Comparison of ENCODE assay signal across 10 mouse cellular contexts in the genomic region with DNA sequence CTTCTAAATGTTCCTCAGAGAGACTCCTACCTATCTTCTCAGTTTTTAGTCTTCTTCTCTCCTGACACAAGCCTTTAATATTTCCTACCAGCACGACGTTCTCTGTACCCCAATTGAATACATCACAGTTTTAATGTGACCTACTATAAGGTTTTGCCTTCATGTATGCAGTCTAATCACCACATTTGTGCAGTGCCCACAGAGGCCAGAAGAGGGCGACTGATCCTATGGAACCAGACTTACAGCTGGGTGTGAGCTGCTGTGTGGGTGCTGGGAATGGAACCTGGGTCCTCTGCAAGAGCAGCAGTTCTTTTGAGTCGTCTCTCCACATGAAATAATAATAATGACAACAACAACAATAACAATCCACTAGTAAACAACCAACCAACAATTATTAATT. TPM values are rescaled to one million over a fixed set of nuclear protein-coding genes. Genes with fewer than 3 reads are reported as not detected.
A peak's percentile ranks its signal among the peaks of the same experiment; 100 is the strongest.
DNase-seq lines count a peak whose midpoint lies in the region; ATAC-seq and TF ChIP-seq lines count a peak whose summit lies in the region.
"Had no signal": no experiment of that assay in that cellular context is flagged by ENCODE, and none has a peak within 500 bp of the region (broad histone marks: within the 10 kb centered on the region; RNA-seq: fewer than 3 reads in every experiment).

No protein-coding gene starts in this region.

- no peak overlapping the region for H3K4me2 ChIP-seq in intestine, postnatal 0 days (replicated peaks; ENCODE audit: low read depth)
- no peak overlapping the region for H3K4me2 ChIP-seq in intestine, embryonic 15.5 days (replicated peaks)
- H3K4me2 ChIP-seq in midbrain, embryonic 14.5 days (ENCODE audit: low read length), result no peak overlapping the region
- H3K4me2 ChIP-seq: heart, embryonic 13.5 days; liver, embryonic 15.5 days had no signal

- H3K27me3 ChIP-seq in intestine, postnatal 0 days (replicated peaks; ENCODE audit: control insufficient read depth, insufficient read depth, low read length), result no peaks in the 10 kb centered on the region
- H3K27me3 ChIP-seq in intestine, embryonic 15.5 days (replicated peaks), result no peaks in the 10 kb centered on the region
- no peaks in the 10 kb centered on the region for H3K27me3 ChIP-seq in midbrain, embryonic 14.5 days (ENCODE audit: control insufficient read depth, insufficient read depth, low read length)
- H3K27me3 ChIP-seq: heart, embryonic 13.5 days; liver, embryonic 15.5 days had no signal

- H3K36me3 ChIP-seq in intestine, postnatal 0 days (ENCODE audit: control insufficient read depth, insufficient read depth), result no peaks in the 10 kb centered on the region
- no peaks in the 10 kb centered on the region for H3K36me3 ChIP-seq in intestine, embryonic 15.5 days
- H3K36me3 ChIP-seq in midbrain, embryonic 14.5 days (ENCODE audit: control insufficient read depth, insufficient read depth, low read length), result no peaks in the 10 kb centered on the region
- H3K36me3 ChIP-seq: heart, embryonic 13.5 days; liver, embryonic 15.5 days had no signal

- peak; percentile 53 for DNase-seq in B cell, adult 2 months
- peak; percentile 82 for DNase-seq in ZHBTc4 (ENCODE audit: low read depth, low spot score)
- peak; percentile 78 for DNase-seq in midbrain, embryonic 14.5 days
- no peak for DNase-seq in urinary bladder, postnatal 25 days (ENCODE audit: low spot score)
- DNase-seq in urinary bladder, postnatal 14 days (ENCODE audit: low spot score), result no peak
- DNase-seq in left cerebral cortex, adult 11 months (ENCODE audit: low spot score), result no peak

- H3K9ac ChIP-seq in intestine, postnatal 0 days (ENCODE audit: low read depth, low read length), result no peak overlapping the region
- H3K9ac ChIP-seq in intestine, embryonic 15.5 days, result no peak overlapping the region
- H3K9ac ChIP-seq in midbrain, embryonic 14.5 days (replicated peaks; ENCODE audit: low read length), result no peak overlapping the region
- H3K9ac ChIP-seq: heart, embryonic 13.5 days; liver, embryonic 15.5 days had no signal

- peak; percentile 50 for TF ChIP-seq CTCF in intestine, postnatal 0 days (IDR thresholded peaks at IDR 0.05; ENCODE audit: low read depth)

- H3K4me1 ChIP-seq in intestine, postnatal 0 days (replicated peaks; ENCODE audit: control insufficient read depth, insufficient read depth, low read length), result no peaks in the 10 kb centered on the region
- H3K4me1 ChIP-seq in intestine, embryonic 15.5 days (replicated peaks), result no peaks in the 10 kb centered on the region
- no peaks in the 10 kb centered on the region for H3K4me1 ChIP-seq in midbrain, embryonic 14.5 days (ENCODE audit: control insufficient read depth, insufficient read depth, low read length)
- H3K4me1 ChIP-seq: heart, embryonic 13.5 days; liver, embryonic 15.5 days had no signal

- WGBS in intestine, postnatal 0 days, result 65% methylated on average over 4 of the region's 4 CpGs
- 62% methylated on average over 4 of the region's 4 CpGs for WGBS in intestine, embryonic 15.5 days
- 66% methylated on average over 4 of the region's 4 CpGs for WGBS in midbrain, embryonic 14.5 days

- ATAC-seq in intestine, postnatal 0 days, result no peak
- no peak for ATAC-seq in intestine, embryonic 15.5 days
- no peak for ATAC-seq in midbrain, embryonic 14.5 days (ENCODE audit: low FRiP score, low TSS enrichment)

- no peak overlapping the region for H3K27ac ChIP-seq in intestine, postnatal 0 days (ENCODE audit: low read depth, low read length)
- no peak overlapping the region for H3K27ac ChIP-seq in intestine, embryonic 15.5 days
- no peak overlapping the region for H3K27ac ChIP-seq in midbrain, embryonic 14.5 days (replicated peaks; ENCODE audit: low read depth, low read length)
- H3K27ac ChIP-seq: heart, embryonic 13.5 days; liver, embryonic 15.5 days had no signal

- no peaks in the 10 kb centered on the region for H3K9me3 ChIP-seq in intestine, postnatal 0 days (ENCODE audit: control insufficient read depth)
- H3K9me3 ChIP-seq in intestine, embryonic 15.5 days, result no peaks in the 10 kb centered on the region
- no peaks in the 10 kb centered on the region for H3K9me3 ChIP-seq in midbrain, embryonic 14.5 days (ENCODE audit: control insufficient read depth, low read length)
- H3K9me3 ChIP-seq: liver, embryonic 15.5 days had no signal

- no peak overlapping the region for H3K4me3 ChIP-seq in intestine, postnatal 0 days (ENCODE audit: low read depth, low read length)
- no peak overlapping the region for H3K4me3 ChIP-seq in intestine, embryonic 15.5 days (replicated peaks)
- H3K4me3 ChIP-seq in midbrain, embryonic 14.5 days (replicated peaks; ENCODE audit: low read depth, low read length), result no peak overlapping the region
- H3K4me3 ChIP-seq: heart, embryonic 13.5 days; liver, embryonic 15.5 days had no signal

RNA-seq across cellular contexts. Expression of gene Gm3415, which starts 11.1 kb away (rescaled TPM):
- polyA plus RNA-seq in intestine, postnatal 0 days (2015; fragmentation: Nextera tagmentation; extraction: Ambion mirVana), result not detected in 2 replicates
- not detected in 2 replicates for polyA plus RNA-seq in intestine, embryonic 15.5 days (2015; fragmentation: Nextera tagmentation; extraction: Ambion mirVana)
- not detected in 2 replicates for polyA plus RNA-seq in midbrain, embryonic 14.5 days (2014; fragmentation: Nextera tagmentation; extraction: Ambion mirVana)
- polyA plus RNA-seq: heart, embryonic 13.5 days; liver, embryonic 15.5 days had no signal

RNA-seq across cellular contexts. Expression of gene Gpr12, which starts 18.0 kb away (rescaled TPM):
- not detected in 2 replicates for polyA plus RNA-seq in intestine, postnatal 0 days (2015; fragmentation: Nextera tagmentation; extraction: Ambion mirVana)
- polyA plus RNA-seq in intestine, embryonic 15.5 days (2015; fragmentation: Nextera tagmentation; extraction: Ambion mirVana), result not detected in 2 replicates
- 13.4 and 22.6 TPM in 2 replicates for polyA plus RNA-seq in midbrain, embryonic 14.5 days (2014; fragmentation: Nextera tagmentation; extraction: Ambion mirVana)
- polyA plus RNA-seq: heart, embryonic 13.5 days had no signal

RNA-seq across cellular contexts. Expression of gene Gm3409, which starts 29.6 kb away (rescaled TPM):
- not detected in 2 replicates for polyA plus RNA-seq in intestine, postnatal 0 days (2015; fragmentation: Nextera tagmentation; extraction: Ambion mirVana)
- polyA plus RNA-seq in intestine, embryonic 15.5 days (2015; fragmentation: Nextera tagmentation; extraction: Ambion mirVana), result not detected in 2 replicates
- not detected in 2 replicates for polyA plus RNA-seq in midbrain, embryonic 14.5 days (2014; fragmentation: Nextera tagmentation; extraction: Ambion mirVana)
- polyA plus RNA-seq: heart, embryonic 13.5 days; liver, embryonic 15.5 days had no signal

RNA-seq across cellular contexts. Expression of gene Gm3404, which starts 41.5 kb away (rescaled TPM):
- not detected in 2 replicates for polyA plus RNA-seq in intestine, postnatal 0 days (2015; fragmentation: Nextera tagmentation; extraction: Ambion mirVana)
- not detected in 2 replicates for polyA plus RNA-seq in intestine, embryonic 15.5 days (2015; fragmentation: Nextera tagmentation; extraction: Ambion mirVana)
- polyA plus RNA-seq in midbrain, embryonic 14.5 days (2014; fragmentation: Nextera tagmentation; extraction: Ambion mirVana), result not detected in 2 replicates
- polyA plus RNA-seq: heart, embryonic 13.5 days; liver, embryonic 15.5 days had no signal

RNA-seq across cellular contexts. Expression of gene Gm3402, which starts 53.1 kb away (rescaled TPM):
- polyA plus RNA-seq in intestine, postnatal 0 days (2015; fragmentation: Nextera tagmentation; extraction: Ambion mirVana), result not detected in 2 replicates
- not detected in 2 replicates for polyA plus RNA-seq in intestine, embryonic 15.5 days (2015; fragmentation: Nextera tagmentation; extraction: Ambion mirVana)
- not detected in 2 replicates for polyA plus RNA-seq in midbrain, embryonic 14.5 days (2014; fragmentation: Nextera tagmentation; extraction: Ambion mirVana)
- polyA plus RNA-seq: heart, embryonic 13.5 days; liver, embryonic 15.5 days had no signal

Comparison
In these comparisons a context has a peak if more than half of its experiments do, and no peak if none do; other contexts are left out.
1. DNase-seq: peak in B cell, adult 2 months (2 of 2), ZHBTc4 (single experiment) and midbrain, embryonic 14.5 days (single experiment); none in urinary bladder, postnatal 25 days (single experiment), urinary bladder, postnatal 14 days (single experiment) and left cerebral cortex, adult 11 months (single experiment).
2. RNA of gene Gpr12, which starts 18.0 kb away (polyA plus RNA-seq): 13.4 to 22.6 TPM in midbrain, embryonic 14.5 days; not detected in intestine, embryonic 15.5 days and not detected in intestine, postnatal 0 days; every median in the first group is over 10 times any median in the second.